Mouse (Mus musculus) neural tube, embryonic 14.5 days (tissue): Measurements from ENCODE around the gene Npas3. TPM values are rescaled to one million over a fixed set of nuclear protein-coding genes. Genes with fewer than 3 reads are reported as not detected.

Source experiments
- ATAC-seq: fragments of 200-750 bp; cut with Nextera tagmentation; 2 replicates; pipeline ENCODE4 v1.8.0; 2017; ENCODE audit warnings: low read depth, mild to moderate bottlenecking, moderate TSS enrichment, moderate library complexity
- H3K27ac ChIP-seq: fragments of 300-500 bp; sonication (generic); 2 replicates; pipeline ENCODE4 v1.5.1; 2014; ENCODE audit warnings: low read depth, mild to moderate bottlenecking, control low read depth, low read length, moderate library complexity, mixed read lengths
- H3K27me3 ChIP-seq: fragments of 300-500 bp; sonication (generic); 2 replicates; pipeline ENCODE4 v1.6.1; 2014; ENCODE audit warnings: low read length; ENCODE audit not compliant: control insufficient read depth, insufficient read depth
- H3K36me3 ChIP-seq: fragments of 300-500 bp; sonication (generic); 2 replicates; pipeline ENCODE4 v1.6.1; 2014; ENCODE audit warnings: low read length, mixed read lengths; ENCODE audit not compliant: control insufficient read depth, insufficient read depth
- H3K4me1 ChIP-seq: fragments of 300-500 bp; sonication (generic); 2 replicates; pipeline ENCODE4 v1.6.1; 2014; ENCODE audit warnings: low read length; ENCODE audit not compliant: control insufficient read depth, insufficient read depth
- H3K4me2 ChIP-seq: fragments of 300-500 bp; sonication (generic); 2 replicates; pipeline ENCODE4 v1.6.1; 2014; ENCODE audit warnings: mild to moderate bottlenecking, low read depth, low read length, control low read depth
- H3K4me3 ChIP-seq: fragments of 300-500 bp; sonication (generic); 2 replicates; pipeline ENCODE4 v1.5.1; 2014; ENCODE audit warnings: low read depth, low read length, control low read depth, mixed read lengths
- H3K9ac ChIP-seq: fragments of 300-500 bp; sonication (generic); replicated peaks from 2 replicates; pipeline ENCODE4 v1.6.1; 2014; ENCODE audit warnings: low read depth, mild to moderate bottlenecking, control low read depth, low read length, mixed read lengths
- H3K9me3 ChIP-seq: fragments of 300-500 bp; sonication (generic); 2 replicates; pipeline ENCODE4 v1.6.1; 2016; ENCODE audit warnings: low read length; ENCODE audit not compliant: control insufficient read depth
- WGBS: fragments of 180-500 bp; shearing (Covaris S2); extraction: QIAGEN DNeasy Blood & Tissue Kit; methylation state at CpG from one replicate; pipeline ENCODE4 v1.1.7; 2014; 5-methylcytosine and 5-hydroxymethylcytosine counted together
- polyA plus RNA-seq: library from polyadenylated mRNA; unstranded; fragments of >200 nt; fragmentation: Nextera tagmentation; extraction: Ambion mirVana; gene quantifications from 2 replicates; pipeline ENCODE4 v1.2.1, GENCODE M21; 2014

The Npas3 gene
- polyA plus RNA-seq, 1 experiment from 2014 or later, result 29.1 TPM

- no peak for ATAC-seq
- Histone ChIP-seq H3K9ac (no peak overlapping the region), H3K4me2 (no peak overlapping the region), H3K27me3 (no peaks in the 10 kb centered on the region), H3K36me3 (no peaks in the 10 kb centered on the region), H3K4me1 (0 out of 2 replicates have a peak, but pooled peaks cover 2% of the 10 kb centered on the region), H3K9me3 (no peaks in the 10 kb centered on the region), H3K4me3 (no peak overlapping the region), H3K27ac (no peak overlapping the region)
- 74% methylated on average over 4 of the region's 4 CpGs for WGBS
Measured at GRCm38 (mm10) chr12:54045360-54045759, 796.9 kb downstream of the Npas3 start.

- Histone ChIP-seq H3K9ac (no peak overlapping the region), H3K27me3 (no peaks in the 10 kb centered on the region), H3K27ac (no peak overlapping the region), H3K4me2 (no peak overlapping the region), H3K4me3 (no peak overlapping the region), H3K9me3 (no peaks in the 10 kb centered on the region), H3K4me1 (0 out of 2 replicates have a peak, but pooled peaks cover 2% of the 10 kb centered on the region), H3K36me3 (no peaks in the 10 kb centered on the region)
- 58% methylated on average over 6 of the region's 6 CpGs for WGBS
- no peak for ATAC-seq
Measured at GRCm38 (mm10) chr12:54046824-54047223, 798.3 kb downstream of the Npas3 start.

GRCm38 (mm10) chr12:54048126-54048525 is 799.6 kb downstream of the Npas3 start:
- Histone ChIP-seq H3K4me2 (no peak overlapping the region), H3K9me3 (no peaks in the 10 kb centered on the region), H3K27me3 (no peaks in the 10 kb centered on the region), H3K9ac (no peak overlapping the region), H3K36me3 (no peaks in the 10 kb centered on the region), H3K4me3 (no peak overlapping the region), H3K27ac (no peak overlapping the region), H3K4me1 (peaks cover 8% of the 10 kb centered on the region; the same call in 1 of the 2 replicates)
- 49% methylated on average over 5 of the region's 5 CpGs for WGBS
- no peak for ATAC-seq

- Histone ChIP-seq H3K27ac (no peak overlapping the region), H3K9ac (no peak overlapping the region), H3K27me3 (no peaks in the 10 kb centered on the region), H3K4me2 (no peak overlapping the region), H3K9me3 (no peaks in the 10 kb centered on the region), H3K4me1 (peaks cover 10% of the 10 kb centered on the region; the same call in 1 of the 2 replicates), H3K4me3 (no peak overlapping the region), H3K36me3 (no peaks in the 10 kb centered on the region)
- WGBS, result 59% methylated on average over 4 of the region's 4 CpGs
- ATAC-seq, result no peak
Measured at GRCm38 (mm10) chr12:54049926-54050325, 801.4 kb downstream of the Npas3 start.

- H3K9ac ChIP-seq, result no peak overlapping the region
- WGBS, result 13% methylated on average over 3 of the region's 3 CpGs
- ATAC-seq, result peak; percentile 54; the same call in 1 of the 2 replicates
- H3K27ac ChIP-seq, result peak overlapping the region; percentile 62; the same call in 1 of the 2 replicates
- no peaks in the 10 kb centered on the region for H3K36me3 ChIP-seq
- H3K4me3 ChIP-seq, result no peak overlapping the region
- H3K4me2 ChIP-seq, result no peak overlapping the region
- no peaks in the 10 kb centered on the region for H3K9me3 ChIP-seq
- H3K4me1 ChIP-seq, result peaks cover 10% of the 10 kb centered on the region; the same call in 1 of the 2 replicates
- 0 out of 2 replicates have a peak, but pooled peaks cover 2% of the 10 kb centered on the region for H3K27me3 ChIP-seq
Measured at GRCm38 (mm10) chr12:54052939-54053338, 804.5 kb downstream of the Npas3 start.

GRCm38 (mm10) chr12:54053598-54053997 is 805.1 kb downstream of the Npas3 start:
- H3K27me3 ChIP-seq, result 0 out of 2 replicates have a peak, but pooled peaks cover 2% of the 10 kb centered on the region
- WGBS, result 80% methylated on average over 6 of the region's 6 CpGs
- no peak overlapping the region for H3K4me3 ChIP-seq
- H3K9me3 ChIP-seq, result no peaks in the 10 kb centered on the region
- H3K27ac ChIP-seq, result no peak overlapping the region
- H3K4me1 ChIP-seq, result peaks cover 10% of the 10 kb centered on the region; the same call in 1 of the 2 replicates
- no peaks in the 10 kb centered on the region for H3K36me3 ChIP-seq
- ATAC-seq, result no peak
- H3K4me2 ChIP-seq, result no peak overlapping the region
- no peak overlapping the region for H3K9ac ChIP-seq

- peak; percentile 91 for ATAC-seq
- 10% methylated on average over 8 of the region's 8 CpGs for WGBS
Measured at GRCm38 (mm10) chr12:54060732-54061131, 812.3 kb downstream of the Npas3 start.

GRCm38 (mm10) chr12:54061168-54061567 is 812.7 kb downstream of the Npas3 start:
- Histone ChIP-seq H3K9me3 (no peaks in the 10 kb centered on the region), H3K27me3 (0 out of 2 replicates have a peak, but pooled peaks cover 2% of the 10 kb centered on the region), H3K27ac (no peak overlapping the region), H3K36me3 (no peaks in the 10 kb centered on the region), H3K4me3 (no peak overlapping the region), H3K9ac (no peak overlapping the region), H3K4me1 (peaks cover 8% of the 10 kb centered on the region; the same call in 1 of the 2 replicates), H3K4me2 (no peak overlapping the region)
- peak; percentile 25; the same call in 1 of the 2 replicates for ATAC-seq
- WGBS, result 44% methylated on average over 6 of the region's 6 CpGs

More at GRCm38 (mm10) chr12:54060732-54061131, 812.3 kb downstream of the Npas3 start:
- Histone ChIP-seq H3K27me3 (0 out of 2 replicates have a peak, but pooled peaks cover 2% of the 10 kb centered on the region), H3K36me3 (no peaks in the 10 kb centered on the region), H3K4me1 (peaks cover 8% of the 10 kb centered on the region; the same call in 1 of the 2 replicates), H3K9ac (no peak overlapping the region), H3K4me2 (no peak overlapping the region), H3K27ac (no peak overlapping the region), H3K4me3 (no peak overlapping the region), H3K9me3 (no peaks in the 10 kb centered on the region)

GRCm38 (mm10) chr12:54064986-54065385 is 816.5 kb downstream of the Npas3 start:
- peaks cover 14% of the 10 kb centered on the region for H3K27me3 ChIP-seq
- H3K9me3 ChIP-seq, result no peaks in the 10 kb centered on the region
- no peak overlapping the region for H3K9ac ChIP-seq
- H3K4me3 ChIP-seq, result no peak overlapping the region
- 58% methylated on average over 16 of the region's 16 CpGs for WGBS
- no peak for ATAC-seq
- no peak overlapping the region for H3K27ac ChIP-seq
- no peaks in the 10 kb centered on the region for H3K36me3 ChIP-seq
- peaks cover 11% of the 10 kb centered on the region; the same call in 1 of the 2 replicates for H3K4me1 ChIP-seq
- H3K4me2 ChIP-seq, result no peak overlapping the region
